In genomic region chr10:62020068-62020620, GRCm38 (mm10) we compare ENCODE assay signal across 17 mouse cellular contexts. TPM values are rescaled to one million over a fixed set of nuclear protein-coding genes. Genes with fewer than 3 reads are reported as not detected.
DNase-seq lines count a peak whose midpoint lies in the region; ATAC-seq lines count a peak whose summit lies in the region.
"Had no signal": no experiment of that assay in that cellular context is flagged by ENCODE, and none has a peak within 500 bp of the region (broad histone marks: within the 10 kb centered on the region; RNA-seq: fewer than 3 reads in every experiment).

No protein-coding gene starts in this region.

- H3K9ac ChIP-seq in midbrain, embryonic 11.5 days (ENCODE audit: low read length), result no peak overlapping the region
- H3K9ac ChIP-seq in midbrain, embryonic 14.5 days (replicated peaks; ENCODE audit: low read length), result no peak overlapping the region
- no peak overlapping the region for H3K9ac ChIP-seq in neural tube, embryonic 12.5 days
- no peak overlapping the region for H3K9ac ChIP-seq in forebrain, embryonic 12.5 days
- H3K9ac ChIP-seq: limb, embryonic 12.5 days; liver, embryonic 15.5 days had no signal

- no peak for DNase-seq in heart, embryonic 10.5 days (ENCODE audit: low spot score)
- DNase-seq in heart, postnatal 4 days, result no peak
- DNase-seq in midbrain, embryonic 11.5 days (ENCODE audit: low spot score, missing footprints), result peak; percentile 85
- no peak for DNase-seq in midbrain, embryonic 14.5 days
- DNase-seq in embryo, embryonic 11 days, result peak; percentile 41
- DNase-seq in adrenal gland, adult 18-20 months (ENCODE audit: low spot score in 2 of 2), result no peak
- DNase-seq: adrenal gland, postnatal 25 days; heart, adult 11 months; heart, postnatal 10 days; kidney, postnatal 4 days; thymus, postnatal 36 days had no signal

- peak; percentile 40; the same call in 1 of the 2 replicates for ATAC-seq in midbrain, embryonic 11.5 days (ENCODE audit: low FRiP score)
- no peak for ATAC-seq in midbrain, embryonic 14.5 days (ENCODE audit: low FRiP score, low TSS enrichment)
- ATAC-seq in neural tube, embryonic 12.5 days (ENCODE audit: low FRiP score, low read depth), result 0 out of 2 replicates have a peak, but pooled peaks have one; percentile 21
- no peak for ATAC-seq in forebrain, embryonic 12.5 days (ENCODE audit: low FRiP score)
- ATAC-seq: inflammation-experienced regulatory T-cells, adult 6 months had no signal

- 0 out of 2 replicates have a peak overlapping the region, but pooled peaks have one; percentile 17 for H3K27ac ChIP-seq in heart, embryonic 10.5 days
- no peak overlapping the region for H3K27ac ChIP-seq in midbrain, embryonic 11.5 days (ENCODE audit: low read depth, low read length)
- H3K27ac ChIP-seq in midbrain, embryonic 14.5 days (replicated peaks; ENCODE audit: low read depth, low read length), result no peak overlapping the region
- no peak overlapping the region for H3K27ac ChIP-seq in neural tube, embryonic 12.5 days
- H3K27ac ChIP-seq in forebrain, embryonic 12.5 days, result no peak overlapping the region
- H3K27ac ChIP-seq: limb, embryonic 12.5 days; liver, embryonic 15.5 days had no signal

- peaks cover 3% of the 10 kb centered on the region; the same call in 1 of the 2 replicates for H3K9me3 ChIP-seq in heart, embryonic 10.5 days
- no peaks in the 10 kb centered on the region for H3K9me3 ChIP-seq in midbrain, embryonic 11.5 days (ENCODE audit: control insufficient read depth, low read length)
- H3K9me3 ChIP-seq in midbrain, embryonic 14.5 days (ENCODE audit: control insufficient read depth, low read length), result no peaks in the 10 kb centered on the region
- H3K9me3 ChIP-seq in neural tube, embryonic 12.5 days, result no peaks in the 10 kb centered on the region
- H3K9me3 ChIP-seq in forebrain, embryonic 12.5 days, result no peaks in the 10 kb centered on the region
- H3K9me3 ChIP-seq: limb, embryonic 12.5 days; liver, embryonic 15.5 days had no signal

- H3K4me2 ChIP-seq in midbrain, embryonic 11.5 days, result no peak overlapping the region
- no peak overlapping the region for H3K4me2 ChIP-seq in midbrain, embryonic 14.5 days (ENCODE audit: low read length)
- H3K4me2 ChIP-seq in neural tube, embryonic 12.5 days (replicated peaks), result no peak overlapping the region
- H3K4me2 ChIP-seq in forebrain, embryonic 12.5 days, result no peak overlapping the region
- H3K4me2 ChIP-seq: limb, embryonic 12.5 days; liver, embryonic 15.5 days had no signal

- H3K4me3 ChIP-seq in heart, embryonic 10.5 days, result no peak overlapping the region
- no peak overlapping the region for H3K4me3 ChIP-seq in midbrain, embryonic 11.5 days (ENCODE audit: low read depth, low read length)
- H3K4me3 ChIP-seq in midbrain, embryonic 14.5 days (replicated peaks; ENCODE audit: low read depth, low read length), result no peak overlapping the region
- no peak overlapping the region for H3K4me3 ChIP-seq in neural tube, embryonic 12.5 days
- H3K4me3 ChIP-seq in forebrain, embryonic 12.5 days (replicated peaks), result no peak overlapping the region
- H3K4me3 ChIP-seq: limb, embryonic 12.5 days; liver, embryonic 15.5 days had no signal

- peaks cover 30% of the 10 kb centered on the region for H3K4me1 ChIP-seq in heart, embryonic 10.5 days
- 0 out of 2 replicates have a peak, but pooled peaks cover 5% of the 10 kb centered on the region for H3K4me1 ChIP-seq in midbrain, embryonic 11.5 days (ENCODE audit: control insufficient read depth, insufficient read depth, low read length)
- H3K4me1 ChIP-seq in midbrain, embryonic 14.5 days (ENCODE audit: control insufficient read depth, insufficient read depth, low read length), result 0 out of 2 replicates have a peak, but pooled peaks cover 4% of the 10 kb centered on the region
- peaks cover 9% of the 10 kb centered on the region; the same call in 1 of the 2 replicates for H3K4me1 ChIP-seq in neural tube, embryonic 12.5 days
- H3K4me1 ChIP-seq in forebrain, embryonic 12.5 days, result peaks cover 3% of the 10 kb centered on the region; the same call in 1 of the 2 replicates
- H3K4me1 ChIP-seq: liver, embryonic 15.5 days had no signal

- H3K27me3 ChIP-seq in heart, embryonic 10.5 days (ENCODE audit: insufficient read depth, poor library complexity, severe bottlenecking), result no peaks in the 10 kb centered on the region
- H3K27me3 ChIP-seq in midbrain, embryonic 11.5 days (ENCODE audit: control insufficient read depth, insufficient read depth, low read length), result no peaks in the 10 kb centered on the region
- no peaks in the 10 kb centered on the region for H3K27me3 ChIP-seq in midbrain, embryonic 14.5 days (ENCODE audit: control insufficient read depth, insufficient read depth, low read length)
- H3K27me3 ChIP-seq in neural tube, embryonic 12.5 days (replicated peaks), result no peaks in the 10 kb centered on the region
- H3K27me3 ChIP-seq in forebrain, embryonic 12.5 days, result no peaks in the 10 kb centered on the region
- H3K27me3 ChIP-seq: liver, embryonic 15.5 days had no signal

- H3K36me3 ChIP-seq in heart, embryonic 10.5 days, result no peaks in the 10 kb centered on the region
- H3K36me3 ChIP-seq in midbrain, embryonic 11.5 days (ENCODE audit: control insufficient read depth, insufficient read depth, low read length), result no peaks in the 10 kb centered on the region
- no peaks in the 10 kb centered on the region for H3K36me3 ChIP-seq in midbrain, embryonic 14.5 days (ENCODE audit: control insufficient read depth, insufficient read depth, low read length)
- no peaks in the 10 kb centered on the region for H3K36me3 ChIP-seq in neural tube, embryonic 12.5 days
- H3K36me3 ChIP-seq in forebrain, embryonic 12.5 days (replicated peaks), result no peaks in the 10 kb centered on the region
- H3K36me3 ChIP-seq: limb, embryonic 12.5 days; liver, embryonic 15.5 days had no signal

- 29% methylated on average over 7 of the region's 7 CpGs for WGBS in heart, embryonic 10.5 days
- WGBS in midbrain, embryonic 11.5 days, result 14% methylated on average over 6 of the region's 7 CpGs
- 13% methylated on average over 7 of the region's 7 CpGs for whole genome bisulfite sequencing in midbrain, embryonic 14.5 days
- WGBS in neural tube, embryonic 12.5 days, result 13% methylated on average over 7 of the region's 7 CpGs
- WGBS in forebrain, embryonic 12.5 days, result 22% methylated on average over 6 of the region's 7 CpGs

RNA-seq across cellular contexts. Expression of gene Col13a1, which starts 41.2 kb away (rescaled TPM):
- polyA plus RNA-seq in heart, embryonic 10.5 days (2016; fragmentation: Nextera tagmentation; extraction: Ambion mirVana), result 12.3 and 17.7 TPM in 2 replicates
- 1 to 10 TPM; 1.8 to 2.5 TPM for total RNA-seq in heart, postnatal 4 days (2021)
- polyA plus RNA-seq in midbrain, embryonic 11.5 days (2014; fragmentation: Nextera tagmentation; extraction: Ambion mirVana), result 2.1 and 2.7 TPM in 2 replicates
- 0.12 and 1.5 TPM in 2 replicates for polyA plus RNA-seq in midbrain, embryonic 14.5 days (2014; fragmentation: Nextera tagmentation; extraction: Ambion mirVana)
- 2.9 and 3.5 TPM in 2 replicates for polyA plus RNA-seq in neural tube, embryonic 12.5 days (2016; fragmentation: Nextera tagmentation; extraction: Ambion mirVana)
- 10 to 100 TPM in 1 of 2 experiments, 1 to 10 TPM in 1; 5.9 to 11.7 TPM for total RNA-seq in adrenal gland, adult 18-20 months (2021)
- polyA plus RNA-seq in forebrain, embryonic 12.5 days (2016; fragmentation: Nextera tagmentation; extraction: Ambion mirVana), result 0.76 and 0.96 TPM in 2 replicates
- total RNA-seq: megakaryocyte, adult 5-6 weeks had no signal
- polyA plus RNA-seq: inflammation-experienced regulatory T-cells, adult 6 months had no signal

Comparison
In these comparisons a context has a peak if more than half of its experiments do, and no peak if none do; other contexts are left out.
1. DNase-seq: peak in midbrain, embryonic 11.5 days (single experiment) and embryo, embryonic 11 days (single experiment); none in heart, embryonic 10.5 days (single experiment), heart, postnatal 4 days (single experiment), midbrain, embryonic 14.5 days (single experiment) and adrenal gland, adult 18-20 months (0 of 2).
2. ATAC-seq: peak in midbrain, embryonic 11.5 days (single experiment) and neural tube, embryonic 12.5 days (single experiment); none in midbrain, embryonic 14.5 days (single experiment) and forebrain, embryonic 12.5 days (single experiment).